Mouse (Mus musculus) spleen, adult 2 months (tissue): ENCODE data around the gene Cyfip1.

ENCODE experiments used
- CTCF ChIP-seq: fragments of 200-500 bp; IDR thresholded peaks from 2 replicates; pipeline ENCODE4 v1.5.1; 2011; ENCODE audit warnings: mild to moderate bottlenecking, inconsistent platforms; ENCODE audit not compliant: insufficient read depth, insufficient read length, insufficient replicate concordance; ENCODE audit errors: extremely low read depth
- POLR2A ChIP-seq: fragments of 200-500 bp; IDR thresholded peaks from 2 replicates; pipeline ENCODE4 v1.6.1; 2011; ENCODE audit warnings: low read depth, low read length, inconsistent platforms

DNA sequence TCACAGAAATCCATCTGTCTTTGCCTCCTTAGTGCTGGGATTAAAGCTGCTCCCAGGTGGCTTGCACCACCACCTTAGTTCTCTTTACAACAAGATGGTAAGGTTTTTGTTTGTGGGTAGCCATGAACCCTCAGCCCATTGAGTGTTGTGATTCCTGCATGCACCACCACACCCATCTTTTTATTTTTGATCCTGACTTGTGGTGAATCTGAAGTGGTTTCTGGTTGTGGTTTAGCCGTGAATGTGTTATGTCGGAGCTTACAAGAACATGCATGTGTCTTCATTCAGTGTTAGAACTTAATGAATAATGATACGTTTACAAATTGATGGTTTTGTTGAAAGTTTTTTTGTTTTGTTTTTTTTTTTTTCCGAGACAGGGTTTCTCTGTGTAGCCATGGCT is 48.5 kb downstream of the Cyfip1 start:
- TF ChIP-seq CTCF, result no peak
- no peak for TF ChIP-seq POLR2A
